Mouse (Mus musculus): ENCODE data around the gene Rdh12. TPM values are rescaled to one million over a fixed set of nuclear protein-coding genes. Genes with fewer than 3 reads are reported as not detected.
"Not testable (repeated sequence)": the region's sequence is repeated elsewhere in the genome, so short reads cannot be mapped to it uniquely, and the experiment has no call there.

Gene Rdh12
- under 1 TPM; 0.30 to 0.77 TPM for total RNA-seq (2021)
- long read RNA-seq, experiment 1: 0 reads
- long read RNA-seq, experiment 2, partial matches to known transcripts: 0 of 1 reads
- long read RNA-seq, experiment 2, other reads (novel, unspliced or antisense): 1 of 1 reads

DNA sequence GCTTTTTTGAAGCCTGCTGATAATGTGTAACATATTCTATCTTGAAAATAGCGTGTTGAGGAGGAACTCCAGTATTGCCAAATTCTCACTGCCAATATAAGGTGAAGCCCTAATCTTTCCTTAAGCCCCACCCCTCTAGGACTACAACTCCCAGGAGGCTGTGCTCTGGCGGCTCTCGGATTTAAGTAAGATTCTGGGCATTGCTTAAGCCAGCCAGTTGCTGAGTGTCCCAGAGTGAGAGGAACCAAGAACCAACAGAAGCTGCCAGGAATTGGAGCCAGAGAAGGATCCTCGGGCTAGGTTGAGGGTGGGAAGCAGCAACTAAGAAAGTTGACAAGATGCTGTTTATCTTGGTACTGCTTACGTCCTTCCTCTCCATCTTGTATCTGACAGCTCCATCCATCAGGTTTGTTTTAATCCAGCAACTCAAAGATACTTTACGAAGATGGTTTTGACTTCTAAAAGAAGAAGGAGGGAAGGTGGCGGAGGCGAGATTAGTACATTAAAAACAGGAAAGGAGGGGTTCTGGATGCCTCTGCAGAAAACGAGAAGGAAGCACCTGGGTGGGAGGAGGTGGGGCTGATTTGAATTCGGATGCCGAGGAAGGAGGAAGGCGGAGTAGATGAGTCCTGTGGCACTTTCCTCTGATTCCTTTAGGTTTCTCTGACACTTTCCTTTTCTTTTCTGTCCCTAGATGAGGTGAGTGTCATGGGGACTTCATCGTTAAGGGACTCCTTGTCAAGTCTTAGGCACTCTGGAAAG is at the start of gene Rdh12:
Gene Rdh12, plus strand, starts transcription at position 212 of the 762 bp plus-strand sequence.
- DNase-seq: peak; percentile 51 to 56

DNA sequence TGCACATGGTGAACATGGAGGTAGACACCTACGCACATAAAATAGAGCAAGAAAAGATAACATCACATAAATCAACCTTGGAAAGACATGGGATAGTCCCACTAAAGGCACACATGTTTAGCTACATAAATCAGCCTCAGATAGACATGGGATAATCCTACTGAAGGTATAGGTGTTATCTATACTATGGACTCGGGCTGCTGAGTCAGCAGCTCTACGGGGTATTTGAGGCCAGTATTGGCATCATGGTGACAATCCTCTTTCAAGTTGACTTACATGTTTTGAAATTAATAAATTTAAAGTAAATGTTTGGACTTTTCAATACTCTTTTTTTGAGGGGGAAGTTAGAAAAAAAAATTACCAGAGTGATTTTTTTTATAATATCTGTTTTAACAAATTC is 45.8 kb upstream of the Rdh12 start:
- no peak for DNase-seq

DNA sequence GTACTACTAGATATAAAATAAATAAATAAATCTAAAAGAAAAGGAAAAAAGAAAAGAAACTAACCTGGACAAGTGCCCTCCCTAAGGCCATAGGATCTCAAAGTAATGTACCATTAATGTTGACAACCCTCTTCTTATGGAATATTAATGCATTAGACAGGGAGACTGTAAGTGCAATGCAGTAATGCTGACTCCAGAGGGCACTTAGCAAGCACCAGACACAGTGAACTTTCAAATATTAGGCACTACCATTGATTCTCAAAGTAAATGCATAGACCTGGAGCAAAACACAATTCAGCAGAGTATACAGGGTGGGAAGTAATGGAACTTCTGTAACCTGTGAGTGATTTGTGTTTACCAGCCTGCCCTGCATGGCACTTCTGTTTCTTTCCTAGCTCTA is 39.5 kb upstream of the Rdh12 start:
- no peak for DNase-seq

DNA sequence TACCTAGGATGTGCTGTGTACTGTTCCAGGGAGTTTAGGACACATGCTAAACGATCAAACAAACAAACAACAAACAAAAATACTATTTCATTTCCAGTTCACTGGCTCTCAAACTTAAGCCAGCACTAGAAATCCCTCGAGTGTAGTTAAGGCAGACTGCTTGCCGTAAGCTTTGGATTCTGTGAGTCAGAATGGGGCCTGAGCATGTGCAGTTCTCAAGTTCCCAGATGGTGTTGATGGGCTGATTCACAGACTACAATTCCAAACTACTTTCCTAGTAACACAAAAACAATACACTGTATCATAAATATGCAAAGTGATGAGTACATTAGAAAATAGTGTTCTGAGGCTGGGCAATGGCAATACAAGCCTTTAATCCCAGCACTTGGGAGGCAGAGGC is 38.3 kb upstream of the Rdh12 start:
- DNase-seq: no peak

DNA sequence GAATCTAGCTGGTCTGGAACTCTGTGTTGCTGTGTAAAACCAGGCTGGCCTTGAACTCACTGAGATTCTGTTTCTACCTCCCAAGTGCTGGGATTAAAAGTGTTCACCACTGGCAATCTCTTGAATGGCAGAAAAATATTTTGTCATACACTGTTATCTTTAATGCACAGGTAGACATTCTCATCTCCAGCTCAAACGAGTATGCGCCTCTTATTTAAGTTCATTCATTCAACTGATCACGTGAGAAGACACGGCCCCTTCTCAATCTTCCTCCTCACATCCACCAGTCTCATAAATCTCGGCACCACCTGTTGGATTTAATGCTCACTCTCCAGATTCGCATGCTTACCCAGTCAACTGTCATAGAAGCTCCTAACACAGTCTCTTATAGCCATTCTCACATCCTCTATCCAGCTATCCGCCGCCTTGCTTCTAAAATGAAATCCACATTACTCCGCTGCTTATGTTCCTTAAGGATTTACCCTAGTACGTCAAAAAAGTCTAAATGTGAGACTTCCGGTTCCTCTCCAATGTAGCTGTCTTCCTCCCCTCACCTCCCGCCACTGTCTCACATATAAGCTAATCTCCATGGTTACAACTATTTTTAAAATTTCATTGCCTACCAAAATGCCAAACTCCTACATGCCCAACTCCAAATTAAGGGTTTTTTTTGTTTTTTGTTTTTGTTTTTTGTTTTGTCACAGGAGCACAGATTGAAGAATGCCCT is 37.3 kb upstream of the Rdh12 start:
- DNase-seq: no peak

DNA sequence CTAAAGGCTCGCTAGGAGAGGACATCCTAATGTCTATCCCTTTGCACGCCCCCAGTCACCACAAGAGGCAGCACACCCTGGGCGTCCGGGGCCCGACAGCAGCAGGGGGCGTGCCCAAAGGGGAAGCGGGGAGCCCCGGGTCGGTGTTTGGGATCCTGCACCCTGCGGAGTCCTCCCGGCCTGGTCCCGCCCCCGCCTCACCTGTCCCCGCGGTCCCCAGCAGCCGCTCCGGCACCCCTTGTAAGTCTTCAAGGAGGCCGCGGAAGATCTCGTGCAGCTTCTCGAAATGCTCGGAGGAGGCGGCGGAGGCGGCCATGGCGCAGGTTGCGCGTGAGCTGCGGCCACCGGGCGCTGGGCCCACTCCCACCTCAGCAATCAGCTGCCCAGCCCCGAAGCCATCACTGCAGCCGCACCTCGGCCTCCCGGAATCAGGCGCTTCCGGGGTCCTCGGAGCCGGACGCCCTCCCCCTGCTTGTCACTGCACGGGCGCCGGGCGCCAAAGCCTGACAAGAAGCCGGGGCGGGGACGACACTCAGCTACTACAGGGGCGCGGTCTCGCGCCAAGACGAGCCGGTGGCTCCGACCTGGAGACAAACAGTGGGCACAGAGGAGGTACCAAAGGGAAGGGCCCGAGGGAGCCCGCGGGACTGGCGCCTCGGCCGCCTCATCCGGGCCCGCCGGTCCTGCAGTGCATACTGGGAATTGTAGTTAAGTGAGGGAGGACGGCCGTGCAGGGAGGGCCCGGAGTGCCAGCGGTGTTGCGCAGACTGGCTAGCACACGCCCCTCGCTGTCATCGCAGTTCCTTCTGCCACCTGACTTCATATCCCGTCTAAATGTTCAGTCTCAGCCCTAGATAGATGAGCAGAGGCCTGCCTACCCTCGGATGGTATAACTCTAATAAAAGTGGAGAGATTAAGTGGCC is 36.4 kb upstream of the Rdh12 start, which contains the start of gene Vti1b:
Gene Vti1b, minus strand, starts transcription at position 649 of the 923 bp plus-strand sequence.
- peak; percentile 95 to 96 for DNase-seq

DNA sequence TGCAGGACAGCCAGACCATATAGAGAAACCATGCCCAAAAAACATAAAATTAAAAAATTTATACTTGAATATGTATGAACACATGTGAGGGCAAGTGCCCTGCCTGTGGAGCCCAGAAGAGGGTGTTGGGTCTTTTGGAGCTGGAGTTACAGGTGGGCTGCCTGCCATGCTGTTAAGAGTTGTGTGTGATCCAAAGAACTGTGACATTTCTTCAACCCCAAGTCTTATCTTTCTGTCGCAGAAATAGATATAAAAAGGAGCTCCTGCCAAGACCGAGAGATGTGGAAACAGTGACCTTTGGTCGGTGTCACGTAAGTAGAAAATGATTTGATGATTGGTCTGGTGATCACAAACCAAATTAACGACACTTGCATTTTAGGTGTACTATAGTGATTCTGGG is 35.0 kb upstream of the Rdh12 start:
- peak in 1 of 2 experiments; percentile 4 for DNase-seq

DNA sequence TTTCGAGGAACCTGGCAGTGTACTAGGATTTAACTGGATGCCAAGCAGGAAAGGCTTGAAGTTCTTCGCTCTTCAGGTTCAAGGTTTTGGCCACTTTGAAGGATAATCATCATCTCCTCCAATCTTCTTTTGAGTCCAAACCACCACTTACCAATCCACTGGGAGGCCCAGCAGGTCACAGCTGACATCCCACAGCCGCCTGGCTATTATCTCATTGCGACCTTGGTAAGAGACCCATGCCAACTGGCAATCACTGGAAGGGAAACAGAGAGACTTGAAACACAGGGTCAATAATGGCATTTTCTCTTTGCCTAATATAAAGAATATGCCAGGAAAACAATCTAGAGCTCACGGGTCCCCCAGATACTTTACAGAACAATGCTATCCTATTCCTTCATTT is 32.7 kb upstream of the Rdh12 start:
- DNase-seq: no peak

DNA sequence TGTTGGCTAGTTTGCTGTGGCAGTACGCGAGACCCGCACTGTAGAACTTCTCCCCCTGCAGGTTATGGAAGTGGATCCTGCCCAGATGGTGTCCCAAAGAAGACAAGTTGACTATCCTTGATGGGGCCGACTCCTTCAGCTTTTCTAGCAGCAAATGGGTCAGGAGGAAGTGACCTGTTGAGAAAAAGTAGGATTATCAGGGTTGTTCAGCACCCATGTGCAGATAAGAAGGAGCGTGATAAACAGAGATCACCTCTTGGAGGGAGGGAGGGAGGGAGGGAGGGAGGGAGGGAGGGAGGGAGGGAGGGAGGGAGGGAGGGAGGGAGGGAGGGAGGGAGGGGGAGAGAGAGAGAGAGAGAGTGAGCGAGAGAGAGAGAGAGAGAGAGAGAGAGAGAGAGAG is 23.6 kb upstream of the Rdh12 start:
- not testable (repeated sequence) for DNase-seq

DNA sequence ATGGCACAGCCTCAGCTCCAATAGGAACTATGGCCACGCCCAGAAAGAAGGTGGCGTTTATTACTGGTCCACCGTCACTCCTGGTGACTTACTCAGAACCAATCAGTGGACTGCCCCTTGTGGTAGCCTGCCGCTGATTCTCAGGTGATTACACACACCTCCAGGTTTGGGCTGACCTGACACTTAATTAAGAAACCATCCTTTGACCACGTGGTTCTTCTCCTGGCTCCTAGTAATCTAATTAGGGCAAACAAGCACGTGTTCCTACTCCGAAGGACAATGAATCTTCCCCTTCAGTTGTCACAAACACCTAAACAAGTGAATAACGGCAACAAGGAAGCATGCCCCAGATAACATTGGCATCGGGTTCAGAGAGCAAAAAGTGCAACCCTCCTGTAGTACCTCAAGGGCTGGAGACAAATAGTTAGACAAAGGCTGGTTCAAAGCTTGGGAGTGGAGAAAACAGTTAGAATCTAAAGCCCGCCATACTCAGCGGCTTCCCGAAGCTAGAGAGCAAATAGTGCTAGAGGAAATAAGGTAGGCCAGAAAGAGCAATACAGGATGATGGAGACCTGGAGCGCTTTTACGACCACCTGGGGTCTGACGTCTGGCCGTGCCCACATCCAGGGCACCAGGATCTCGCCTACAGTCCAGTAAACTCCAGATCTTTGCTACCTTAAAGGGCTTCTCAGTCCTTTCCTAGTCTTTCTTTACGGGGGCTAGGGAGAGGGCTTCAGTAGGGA is 17.6 kb upstream of the Rdh12 start:
- DNase-seq: peak; percentile 38 to 43

DNA sequence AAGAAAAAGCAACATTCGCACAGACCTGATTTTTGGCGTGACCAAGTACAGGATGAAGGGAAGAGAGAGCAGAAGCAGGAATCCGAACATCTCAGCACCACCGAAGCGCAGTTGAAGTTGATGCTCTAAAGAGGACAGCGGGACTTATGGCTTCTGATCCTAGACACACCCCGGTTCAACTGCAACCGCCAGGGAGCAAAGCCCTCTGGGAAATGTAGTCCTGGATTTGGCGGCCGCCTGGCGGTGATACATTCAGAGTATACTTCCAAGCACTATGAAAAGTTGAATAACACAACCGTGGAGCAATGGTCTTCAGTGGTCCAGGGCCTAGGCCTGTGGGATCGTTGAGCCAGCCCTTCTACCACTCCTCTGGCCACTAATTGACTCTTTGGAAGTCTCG is 17.0 kb upstream of the Rdh12 start:
- peak; percentile 79 to 85 for DNase-seq

DNA sequence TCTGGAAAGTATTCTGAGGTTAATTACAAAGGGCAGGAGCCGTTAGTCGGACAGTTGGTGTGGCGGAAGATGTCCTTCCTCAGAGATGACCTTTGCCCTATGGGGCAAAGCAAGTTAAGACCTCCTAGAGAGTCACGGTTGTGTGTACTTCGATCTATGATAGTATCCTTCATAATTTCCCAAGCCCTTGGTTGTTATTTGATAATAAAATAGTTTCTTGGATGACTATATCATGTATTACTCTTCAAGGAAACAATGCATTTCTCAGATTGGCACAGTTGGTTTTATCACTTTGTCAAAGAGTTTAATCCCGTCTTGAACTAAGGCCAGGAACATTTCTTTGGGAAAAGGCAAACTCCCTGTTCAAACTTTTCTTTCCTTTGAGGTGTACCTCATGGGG is 16.5 kb upstream of the Rdh12 start, which contains the start of gene Rdh11:
Gene Rdh11, minus strand, starts transcription at position 101 of the 400 bp plus-strand sequence.
- DNase-seq: no peak

DNA sequence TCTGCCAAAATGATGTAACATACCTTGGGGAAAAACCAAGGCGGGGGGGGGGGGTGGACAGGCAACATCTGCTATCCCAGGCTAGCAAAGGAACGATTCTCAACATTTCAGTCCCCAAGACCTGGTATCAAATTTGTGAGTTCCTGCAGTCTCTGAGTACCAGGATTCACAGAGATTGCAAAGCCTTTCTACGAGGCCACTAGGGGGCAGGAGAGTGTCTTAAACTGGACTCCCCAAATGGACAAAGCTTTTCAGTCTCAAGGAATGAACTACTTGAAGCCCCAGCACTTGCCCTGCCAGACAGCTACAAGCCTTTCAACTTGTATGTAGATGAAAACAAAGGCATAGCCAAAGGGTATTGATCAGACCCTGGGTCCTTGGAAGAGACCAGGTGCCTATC is 15.3 kb upstream of the Rdh12 start:
- peak; percentile 59 to 79 for DNase-seq

DNA sequence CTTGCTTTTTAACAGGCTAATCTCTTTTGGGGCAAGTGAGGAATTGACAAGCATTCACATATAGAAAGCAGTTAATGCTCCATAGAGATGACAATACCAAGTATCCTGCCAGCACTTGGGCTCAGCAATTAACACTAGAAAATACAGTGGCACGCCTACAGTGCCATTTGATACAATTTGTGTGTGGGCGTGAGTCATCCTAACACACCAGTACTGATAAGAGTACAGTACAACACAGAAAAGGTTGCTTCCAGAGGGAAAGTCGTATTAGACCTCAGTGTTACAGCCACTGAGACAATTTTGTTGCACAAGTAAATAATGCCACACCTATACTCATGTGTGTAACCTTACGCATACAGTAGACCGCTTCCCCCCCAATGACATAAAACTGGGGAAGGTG is 11.6 kb upstream of the Rdh12 start:
- DNase-seq: no peak

DNA sequence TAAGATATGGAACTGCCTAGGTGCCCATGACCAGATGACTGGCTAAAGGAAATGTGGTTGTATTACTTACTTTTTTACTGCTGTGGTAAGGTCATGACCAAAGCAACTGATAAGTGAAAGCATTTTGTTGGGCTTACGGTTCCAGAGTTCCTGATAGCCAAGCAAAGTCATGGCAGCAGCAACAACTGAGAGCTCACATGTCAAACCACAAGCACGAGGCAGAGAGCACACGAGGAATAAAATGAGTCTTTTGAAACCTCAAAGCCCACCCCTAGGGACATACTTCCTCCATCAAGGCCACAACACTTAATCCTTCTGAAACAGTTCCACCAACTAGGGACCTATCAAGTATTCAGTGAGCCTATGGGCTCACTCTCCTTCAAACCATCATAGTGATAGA is 6.8 kb upstream of the Rdh12 start:
- no peak for DNase-seq

DNA sequence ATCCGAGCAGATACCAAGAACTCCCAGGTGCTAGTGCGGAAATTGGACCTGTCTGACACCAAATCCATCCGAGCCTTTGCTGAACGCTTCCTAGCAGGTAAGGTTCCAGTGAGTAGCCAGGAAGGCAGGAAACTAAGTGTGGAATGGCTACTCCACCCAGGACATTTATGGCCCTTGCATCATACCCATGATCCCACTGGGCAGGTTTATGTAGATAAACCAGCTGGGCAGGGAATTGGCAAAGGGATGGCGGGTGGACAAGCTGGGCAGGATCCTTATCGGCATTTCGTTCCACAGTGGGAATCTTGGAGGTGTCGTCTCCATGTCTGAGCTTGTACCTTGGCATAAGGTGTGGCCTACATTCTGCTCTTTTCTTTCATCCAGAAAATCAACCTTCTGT is 2.7 kb downstream of the Rdh12 start:
- no peak for DNase-seq

DNA sequence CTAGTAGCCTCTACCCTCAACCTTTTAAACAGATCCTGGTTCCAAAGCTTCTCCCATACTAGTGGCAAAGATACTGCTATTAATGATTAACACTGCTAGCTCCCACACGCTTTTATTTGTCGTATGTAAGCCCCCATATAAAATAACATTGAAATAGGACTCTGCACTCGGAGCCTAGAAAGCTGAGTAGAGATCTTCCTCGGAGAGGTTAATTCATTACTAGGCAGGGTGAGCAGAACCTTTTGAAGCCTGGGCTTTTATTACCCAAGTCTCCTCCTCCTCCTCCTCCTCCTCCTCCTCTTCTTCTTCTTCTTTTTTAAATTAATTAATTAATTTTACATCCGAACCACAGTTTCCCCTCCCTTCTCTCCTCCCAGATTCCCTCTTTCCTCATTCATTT is 8.8 kb downstream of the Rdh12 start:
- no peak for DNase-seq

DNA sequence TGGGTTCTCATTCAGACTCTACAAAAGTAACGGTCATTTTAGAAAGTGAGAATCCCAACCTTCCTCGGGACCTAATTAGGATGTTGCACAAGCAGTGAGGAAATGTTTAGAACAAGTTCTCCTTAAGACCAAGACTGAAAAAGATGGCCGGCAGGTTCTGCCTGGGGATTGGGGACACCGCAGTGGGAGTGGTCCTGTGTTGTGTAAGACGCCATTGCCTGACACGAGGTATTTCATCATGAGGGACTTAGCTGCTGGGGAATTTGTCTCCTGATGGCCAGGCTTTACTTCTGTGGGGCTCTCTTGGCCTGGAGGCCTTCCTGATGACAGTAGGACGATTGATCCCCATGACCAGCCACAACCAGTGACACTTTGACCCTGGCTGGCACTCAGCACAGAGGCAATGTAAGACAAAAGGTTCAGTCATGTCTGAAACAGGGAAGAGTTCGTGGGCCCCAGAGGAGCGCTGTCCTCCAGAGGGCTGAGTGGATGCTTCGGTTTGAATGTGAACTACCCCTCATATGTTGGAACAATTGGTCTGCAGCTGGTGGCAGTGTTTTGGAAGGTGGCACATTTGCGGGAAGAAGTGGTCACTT is 26.9 kb downstream of the Rdh12 start:
- DNase-seq: no peak

DNA sequence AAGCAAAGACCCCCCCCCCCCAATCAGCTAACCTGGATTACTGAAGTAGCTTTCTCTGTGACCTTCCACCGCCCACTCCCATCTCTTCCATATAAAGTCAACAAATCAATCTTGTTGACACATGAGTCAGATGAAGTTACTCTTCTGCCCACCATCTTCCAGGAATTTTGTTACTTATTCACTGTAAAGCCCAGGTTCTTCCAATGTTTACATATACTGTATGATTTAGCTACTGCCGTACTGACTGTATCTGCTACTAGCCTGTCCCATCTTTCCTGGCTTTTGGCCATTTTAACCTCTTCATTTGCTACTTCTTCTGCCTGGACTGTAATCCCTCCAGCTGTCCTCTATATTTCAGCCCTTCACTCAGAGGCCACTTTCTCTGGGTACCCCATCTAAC is 33.3 kb downstream of the Rdh12 start:
- no peak for DNase-seq

DNA sequence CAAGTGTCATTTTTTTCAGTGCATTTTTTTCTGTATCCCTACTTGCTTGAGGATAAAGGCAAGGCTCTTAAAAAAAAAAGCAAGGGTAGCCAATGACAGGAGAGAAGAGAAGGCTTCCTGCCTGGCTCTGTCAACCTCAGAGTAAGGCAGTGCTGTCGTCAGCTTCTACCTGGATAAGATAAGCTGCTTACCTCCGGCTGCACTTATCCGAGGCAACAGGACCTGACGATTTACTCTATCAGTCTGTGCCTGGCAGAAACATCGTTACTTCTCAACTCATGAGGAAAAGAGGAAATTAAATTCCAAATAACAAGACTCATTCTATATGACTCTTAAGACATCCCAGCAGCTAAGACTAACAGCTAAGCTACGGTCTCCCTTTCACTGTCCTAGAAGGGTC is 34.2 kb downstream of the Rdh12 start:
- no peak for DNase-seq

DNA sequence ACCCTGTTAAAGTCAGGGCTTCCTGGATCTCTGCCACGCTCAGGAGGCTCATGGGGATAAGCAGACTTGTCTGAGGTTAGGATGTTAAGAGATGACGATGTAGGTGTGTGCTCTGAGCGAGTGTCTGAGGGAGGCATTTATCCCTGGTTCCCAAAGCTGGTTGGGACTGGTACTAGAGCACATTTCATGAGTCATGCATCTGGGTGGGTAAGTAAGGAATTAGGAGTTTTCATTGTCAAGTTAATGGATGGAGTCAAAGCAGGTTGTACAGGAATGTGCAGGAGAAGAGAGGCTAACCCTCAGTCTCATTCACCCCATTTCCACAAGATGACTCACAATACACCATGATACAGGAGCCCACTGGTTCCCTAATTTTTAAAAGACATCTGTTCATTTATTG is 39.4 kb downstream of the Rdh12 start:
- no peak for DNase-seq

Measured in heart, adult 18-20 months (tissue).